Mouse (Mus musculus): ENCODE results near the gene Fam129c. TPM values are rescaled to one million over a fixed set of nuclear protein-coding genes. Genes with fewer than 3 reads are reported as not detected.

Fam129c gene
- polyA plus RNA-seq, 1 experiment from 2014 or later, result 1.6 TPM

- Histone ChIP-seq H3K27me3 (ENCODE audit: control insufficient read depth, insufficient read depth, low read depth, low read length) (no peaks in the 10 kb centered on the region), H3K4me1 (ENCODE audit: control insufficient read depth, low read depth, low read length) (peaks cover 22% of the 10 kb centered on the region), H3K4me2 (ENCODE audit: low read depth, low read length) (peak within 1 kb of the TSS; percentile 98), H3K27ac (ENCODE audit: low read length) (peak within 1 kb of the TSS; percentile 77), H3K9me3 (replicated peaks; ENCODE audit: control insufficient read depth, low read length) (no peaks in the 10 kb centered on the region), H3K9ac (ENCODE audit: low read depth, low read length) (peak within 1 kb of the TSS; percentile 81), H3K36me3 (ENCODE audit: control insufficient read depth, insufficient read depth) (peaks cover 8% of the 10 kb centered on the region), H3K4me3 (ENCODE audit: low read depth, low read length) (peak within 1 kb of the TSS; percentile 86)
- 0% methylated on average over 82 of the region's 82 CpGs for WGBS (ENCODE audit: insufficient replicate concordance)
- ATAC-seq (ENCODE audit: low read depth), result peak; percentile 99
Measured at GRCm38 (mm10) chr8:71610822-71611651, 13.6 kb downstream of the Fam129c start, which contains the start of gene Colgalt1. Gene Colgalt1 (plus strand): TSS chr8:71610998.

DNA sequence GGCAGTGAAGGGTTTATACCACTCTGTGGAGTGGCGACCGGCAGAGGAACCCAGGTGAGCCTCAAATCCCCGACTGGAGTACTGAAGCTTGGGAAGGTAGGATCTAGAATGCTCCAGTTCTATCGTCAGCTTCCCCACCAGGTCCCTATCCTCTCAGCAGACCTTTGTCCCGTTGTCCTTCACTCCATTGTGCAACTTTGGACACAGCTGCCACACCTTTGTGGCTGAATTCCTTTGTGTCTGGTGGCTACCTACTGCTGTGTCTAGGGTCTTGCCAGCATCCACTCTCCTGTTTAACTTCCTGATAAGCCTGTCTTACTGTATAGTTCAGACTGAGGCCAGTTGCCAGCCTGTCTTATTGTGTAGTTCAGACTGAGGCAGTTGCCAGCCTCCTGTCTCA is 14.7 kb downstream of the Fam129c start:
- Histone ChIP-seq H3K4me1 (ENCODE audit: control insufficient read depth, low read depth, low read length) (peaks cover 22% of the 10 kb centered on the region), H3K27ac (ENCODE audit: low read length) (no peak overlapping the region), H3K4me2 (ENCODE audit: low read depth, low read length) (peak overlapping the region; percentile 98), H3K9me3 (replicated peaks; ENCODE audit: control insufficient read depth, low read length) (no peaks in the 10 kb centered on the region), H3K36me3 (ENCODE audit: control insufficient read depth, insufficient read depth) (peaks cover 13% of the 10 kb centered on the region), H3K27me3 (ENCODE audit: control insufficient read depth, insufficient read depth, low read depth, low read length) (no peaks in the 10 kb centered on the region), H3K4me3 (ENCODE audit: low read depth, low read length) (peak overlapping the region; percentile 86), H3K9ac (ENCODE audit: low read depth, low read length) (peak overlapping the region; percentile 81)
- ATAC-seq (ENCODE audit: low read depth), result no peak
- 26% methylated on average over 5 of the region's 5 CpGs for WGBS (ENCODE audit: insufficient replicate concordance)

DNA sequence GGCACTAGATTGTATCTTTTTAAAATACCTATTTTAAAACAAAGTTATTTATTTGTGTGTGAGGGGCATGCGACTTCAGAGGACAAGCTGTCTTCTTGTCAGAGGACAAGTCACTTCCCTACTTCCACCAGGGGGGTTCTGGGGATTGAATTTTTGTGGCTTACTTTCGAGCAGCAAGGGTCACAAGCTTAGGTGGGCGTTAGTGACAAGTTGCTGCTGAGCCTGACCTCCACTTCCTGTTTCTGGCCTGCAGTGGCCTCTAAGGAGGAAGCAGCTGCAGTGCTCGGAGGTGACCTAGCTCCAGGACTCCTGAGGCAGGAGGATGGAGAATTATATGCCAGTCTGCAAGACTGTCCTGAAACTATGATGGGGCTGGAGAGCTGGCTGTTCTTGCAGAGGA is 16.0 kb downstream of the Fam129c start:
- H3K36me3 ChIP-seq (ENCODE audit: control insufficient read depth, insufficient read depth), result peaks cover 18% of the 10 kb centered on the region
- no peak overlapping the region for H3K9ac ChIP-seq (ENCODE audit: low read depth, low read length)
- peaks cover 22% of the 10 kb centered on the region for H3K4me1 ChIP-seq (ENCODE audit: control insufficient read depth, low read depth, low read length)
- H3K27ac ChIP-seq (ENCODE audit: low read length), result 0 out of 2 replicates have a peak overlapping the region, but pooled peaks have one; percentile 24
- 42% methylated on average over 4 of the region's 4 CpGs for WGBS (ENCODE audit: insufficient replicate concordance)
- no peak overlapping the region for H3K4me2 ChIP-seq (ENCODE audit: low read depth, low read length)
- H3K9me3 ChIP-seq (replicated peaks; ENCODE audit: control insufficient read depth, low read length), result no peaks in the 10 kb centered on the region
- H3K27me3 ChIP-seq (ENCODE audit: control insufficient read depth, insufficient read depth, low read depth, low read length), result no peaks in the 10 kb centered on the region
- ATAC-seq (ENCODE audit: low read depth), result no peak
- H3K4me3 ChIP-seq (ENCODE audit: low read depth, low read length), result no peak overlapping the region

DNA sequence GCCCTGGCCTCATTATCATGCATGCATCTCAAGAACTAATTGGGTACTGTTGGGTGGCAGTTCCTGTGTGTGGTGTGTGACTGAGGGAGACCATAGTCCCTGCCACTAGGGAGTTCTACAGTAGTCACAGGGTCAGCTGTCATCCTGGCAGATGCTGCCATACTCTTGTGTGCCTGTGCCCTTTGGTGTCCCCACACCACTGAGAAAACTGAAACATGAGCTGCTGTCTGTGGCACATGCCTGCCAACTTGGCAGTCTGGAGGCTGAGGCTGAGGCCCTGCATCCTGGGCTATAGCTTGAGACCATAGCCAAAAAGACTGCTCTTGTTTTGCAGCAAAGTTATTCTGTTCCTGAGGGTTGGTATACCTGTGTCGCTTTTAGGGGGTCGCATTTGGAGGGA is 22.3 kb downstream of the Fam129c start:
- Histone ChIP-seq H3K36me3 (ENCODE audit: control insufficient read depth, insufficient read depth) (peaks cover 64% of the 10 kb centered on the region), H3K27ac (ENCODE audit: low read length) (no peak overlapping the region), H3K9me3 (replicated peaks; ENCODE audit: control insufficient read depth, low read length) (peaks cover 10% of the 10 kb centered on the region), H3K9ac (ENCODE audit: low read depth, low read length) (no peak overlapping the region), H3K4me3 (ENCODE audit: low read depth, low read length) (no peak overlapping the region), H3K4me2 (ENCODE audit: low read depth, low read length) (no peak overlapping the region), H3K4me1 (ENCODE audit: control insufficient read depth, low read depth, low read length) (no peaks in the 10 kb centered on the region), H3K27me3 (ENCODE audit: control insufficient read depth, insufficient read depth, low read depth, low read length) (no peaks in the 10 kb centered on the region)
- ATAC-seq (ENCODE audit: low read depth), result no peak
- 83% methylated on average over 2 of the region's 2 CpGs for WGBS (ENCODE audit: insufficient replicate concordance)

GRCm38 (mm10) chr8:71625088-71625487 is 27.6 kb downstream of the Fam129c start:
- peaks cover 40% of the 10 kb centered on the region for H3K36me3 ChIP-seq (ENCODE audit: control insufficient read depth, insufficient read depth)
- H3K4me2 ChIP-seq (ENCODE audit: low read depth, low read length), result no peak overlapping the region
- 61% methylated on average over 1 of the region's 1 CpGs for WGBS (ENCODE audit: insufficient replicate concordance)

DNA sequence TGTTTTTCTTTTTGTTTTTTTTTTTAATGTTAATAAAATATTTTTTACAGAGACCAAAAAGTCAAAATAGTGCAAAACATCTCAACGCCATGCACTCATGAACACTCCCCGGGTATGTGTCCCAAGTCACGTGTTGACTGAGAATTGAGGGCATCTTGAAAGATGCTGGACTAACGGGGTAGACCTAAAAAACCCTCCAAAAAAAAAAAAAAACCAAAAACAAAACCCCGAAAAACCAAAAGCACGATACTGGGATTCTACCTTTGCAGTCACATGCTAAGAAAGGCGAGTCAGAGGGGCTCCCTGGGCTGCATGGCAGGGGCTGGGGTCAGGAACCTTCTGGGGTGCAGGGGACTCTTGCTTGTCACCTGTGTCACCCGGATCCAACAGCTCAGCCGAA is 29.3 kb downstream of the Fam129c start:
- WGBS (ENCODE audit: insufficient replicate concordance), result 60% methylated on average over 9 of the region's 9 CpGs
- peaks cover 27% of the 10 kb centered on the region for H3K36me3 ChIP-seq (ENCODE audit: control insufficient read depth, insufficient read depth)
- H3K4me1 ChIP-seq (ENCODE audit: control insufficient read depth, low read depth, low read length), result peaks cover 26% of the 10 kb centered on the region
- H3K27me3 ChIP-seq (ENCODE audit: control insufficient read depth, insufficient read depth, low read depth, low read length), result peaks cover 20% of the 10 kb centered on the region
- no peak overlapping the region for H3K4me2 ChIP-seq (ENCODE audit: low read depth, low read length)
- no peak overlapping the region for H3K9ac ChIP-seq (ENCODE audit: low read depth, low read length)
- H3K9me3 ChIP-seq (replicated peaks; ENCODE audit: control insufficient read depth, low read length), result peaks cover 10% of the 10 kb centered on the region
- ATAC-seq (ENCODE audit: low read depth), result no peak
- H3K4me3 ChIP-seq (ENCODE audit: low read depth, low read length), result no peak overlapping the region
- peak overlapping the region; percentile 64; the same call in 1 of the 2 replicates for H3K27ac ChIP-seq (ENCODE audit: low read length)

More at GRCm38 (mm10) chr8:71625088-71625487, 27.6 kb downstream of the Fam129c start:
- peaks cover 10% of the 10 kb centered on the region for H3K9me3 ChIP-seq (replicated peaks; ENCODE audit: control insufficient read depth, low read length)
- peaks cover 26% of the 10 kb centered on the region for H3K4me1 ChIP-seq (ENCODE audit: control insufficient read depth, low read depth, low read length)
- H3K27me3 ChIP-seq (ENCODE audit: control insufficient read depth, insufficient read depth, low read depth, low read length), result peaks cover 8% of the 10 kb centered on the region
- no peak for ATAC-seq (ENCODE audit: low read depth)
- H3K27ac ChIP-seq (ENCODE audit: low read length), result no peak overlapping the region
- H3K4me3 ChIP-seq (ENCODE audit: low read depth, low read length), result no peak overlapping the region
- no peak overlapping the region for H3K9ac ChIP-seq (ENCODE audit: low read depth, low read length)

GRCm38 (mm10) chr8:71627265-71628099 is 30.0 kb downstream of the Fam129c start:
- H3K9me3 ChIP-seq (replicated peaks; ENCODE audit: control insufficient read depth, low read length), result peaks cover 8% of the 10 kb centered on the region
- peaks cover 26% of the 10 kb centered on the region for H3K4me1 ChIP-seq (ENCODE audit: control insufficient read depth, low read depth, low read length)
- 25% methylated on average over 9 of the region's 9 CpGs for WGBS (ENCODE audit: insufficient replicate concordance)
- peaks cover 20% of the 10 kb centered on the region for H3K36me3 ChIP-seq (ENCODE audit: control insufficient read depth, insufficient read depth)
- 0 out of 2 replicates have a peak overlapping the region, but pooled peaks have one; percentile 3 for H3K4me2 ChIP-seq (ENCODE audit: low read depth, low read length)
- peaks cover 20% of the 10 kb centered on the region for H3K27me3 ChIP-seq (ENCODE audit: control insufficient read depth, insufficient read depth, low read depth, low read length)
- ATAC-seq (ENCODE audit: low read depth), result no peak
- no peak overlapping the region for H3K9ac ChIP-seq (ENCODE audit: low read depth, low read length)
- peak overlapping the region; percentile 64 for H3K27ac ChIP-seq (ENCODE audit: low read length)
- no peak overlapping the region for H3K4me3 ChIP-seq (ENCODE audit: low read depth, low read length)

DNA sequence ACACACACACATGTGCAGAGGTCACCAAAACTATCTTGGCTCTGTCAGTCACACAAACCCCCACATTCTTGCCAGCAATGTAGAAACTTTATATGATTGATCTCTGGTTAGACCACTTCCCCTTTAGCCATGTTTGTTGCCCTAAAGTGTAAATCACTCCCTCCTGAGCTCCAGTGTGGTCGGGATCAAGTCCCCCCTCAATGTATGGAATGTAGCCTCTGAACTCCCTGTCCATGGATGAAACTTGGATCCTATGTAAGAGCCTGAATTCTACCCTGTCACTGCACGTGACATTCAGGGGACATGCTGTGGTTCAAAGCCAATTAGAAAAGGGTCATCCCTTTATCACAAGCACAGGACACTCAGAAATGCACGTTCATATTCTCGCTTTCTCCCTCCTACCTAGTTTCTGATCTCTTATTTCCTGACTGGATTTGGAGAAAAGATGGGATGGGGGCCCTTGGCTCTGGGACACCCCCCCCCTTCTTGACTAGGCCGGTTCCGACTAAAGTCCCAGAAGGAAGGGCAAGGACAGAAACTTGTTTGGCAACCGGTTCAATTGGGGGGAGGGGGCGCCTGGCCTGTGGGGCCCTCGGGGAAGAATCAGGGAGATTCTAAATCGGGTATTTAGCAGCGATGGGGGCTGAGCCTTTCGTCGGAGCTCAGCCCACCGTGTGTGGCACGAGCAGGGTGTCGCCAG is 31.1 kb downstream of the Fam129c start:
- Histone ChIP-seq H3K4me3 (ENCODE audit: low read depth, low read length) (peak overlapping the region; percentile 53), H3K27me3 (ENCODE audit: control insufficient read depth, insufficient read depth, low read depth, low read length) (peaks cover 28% of the 10 kb centered on the region), H3K4me1 (ENCODE audit: control insufficient read depth, low read depth, low read length) (peaks cover 26% of the 10 kb centered on the region), H3K4me2 (ENCODE audit: low read depth, low read length) (peak overlapping the region; percentile 87), H3K9ac (ENCODE audit: low read depth, low read length) (peak overlapping the region; percentile 63), H3K36me3 (ENCODE audit: control insufficient read depth, insufficient read depth) (peaks cover 9% of the 10 kb centered on the region), H3K27ac (ENCODE audit: low read length) (peak overlapping the region; percentile 64), H3K9me3 (replicated peaks; ENCODE audit: control insufficient read depth, low read length) (no peaks in the 10 kb centered on the region)
- WGBS (ENCODE audit: insufficient replicate concordance), result 4% methylated on average over 16 of the region's 16 CpGs
- no peak for ATAC-seq (ENCODE audit: low read depth)
